Mouse (Mus musculus) hindbrain, embryonic 14.5 days (tissue): ENCODE results near the gene Taf13. TPM values are rescaled to one million over a fixed set of nuclear protein-coding genes. Genes with fewer than 3 reads are reported as not detected.
"Not testable (repeated sequence)": the region's sequence is repeated elsewhere in the genome, so short reads cannot be mapped to it uniquely, and the experiment has no call there.

Experiments
- ATAC-seq: fragments of 200-750 bp; cut with Nextera tagmentation; 2 replicates; pipeline ENCODE4 v1.8.0; 2017; ENCODE audit warnings: moderate number of reproducible peaks, mild to moderate bottlenecking, moderate TSS enrichment, moderate library complexity; ENCODE audit not compliant: low FRiP score
- DNase-seq: peaks from one replicate; pipeline ENCODE4 v3.0.0-alpha.2; 2015; ENCODE audit warnings: low spot score
- H3K27ac ChIP-seq: fragments of 300-500 bp; sonication (generic); 2 replicates; pipeline ENCODE4 v1.5.1; 2014; ENCODE audit warnings: mild to moderate bottlenecking, moderate library complexity
- H3K27me3 ChIP-seq: fragments of 300-500 bp; sonication (generic); 2 replicates; pipeline ENCODE4 v1.6.1; 2014; ENCODE audit warnings: mild to moderate bottlenecking, low read length, mixed read lengths; ENCODE audit not compliant: control insufficient read depth, insufficient read depth
- H3K36me3 ChIP-seq: fragments of 300-500 bp; sonication (generic); replicated peaks from 2 replicates; pipeline ENCODE4 v1.6.1; 2014; ENCODE audit not compliant: control insufficient read depth, insufficient read depth
- H3K4me1 ChIP-seq: fragments of 300-500 bp; sonication (generic); replicated peaks from 2 replicates; pipeline ENCODE4 v1.6.1; 2014; ENCODE audit warnings: antibody characterized with exemption, low read length, mixed read lengths; ENCODE audit not compliant: control insufficient read depth, insufficient read depth
- H3K4me2 ChIP-seq: fragments of 300-500 bp; sonication (generic); replicated peaks from 2 replicates; pipeline ENCODE4 v1.6.1; 2014; ENCODE audit warnings: mild to moderate bottlenecking, moderate library complexity
- H3K4me3 ChIP-seq: fragments of 300-500 bp; sonication (generic); replicated peaks from 2 replicates; pipeline ENCODE4 v1.5.1; 2014; ENCODE audit warnings: mild to moderate bottlenecking, low read length
- H3K9ac ChIP-seq: fragments of 300-500 bp; sonication (generic); 2 replicates; pipeline ENCODE4 v1.6.1; 2014
- H3K9me3 ChIP-seq: fragments of 300-500 bp; sonication (generic); 2 replicates; pipeline ENCODE4 v1.6.1; 2016; ENCODE audit warnings: low read length; ENCODE audit not compliant: control insufficient read depth
- WGBS: fragments of 180-500 bp; shearing (Covaris S2); extraction: QIAGEN DNeasy Blood & Tissue Kit; methylation state at CpG from one replicate; pipeline ENCODE4 v1.1.7; 2014; 5-methylcytosine and 5-hydroxymethylcytosine counted together
- polyA plus RNA-seq: library from polyadenylated mRNA; unstranded; fragments of >200 nt; fragmentation: Nextera tagmentation; extraction: Ambion mirVana; gene quantifications from 2 replicates; pipeline ENCODE4 v1.2.1, GENCODE M21; 2014

Taf13 gene
- polyA plus RNA-seq, 1 experiment from 2014 or later = 41.0 TPM

DNA sequence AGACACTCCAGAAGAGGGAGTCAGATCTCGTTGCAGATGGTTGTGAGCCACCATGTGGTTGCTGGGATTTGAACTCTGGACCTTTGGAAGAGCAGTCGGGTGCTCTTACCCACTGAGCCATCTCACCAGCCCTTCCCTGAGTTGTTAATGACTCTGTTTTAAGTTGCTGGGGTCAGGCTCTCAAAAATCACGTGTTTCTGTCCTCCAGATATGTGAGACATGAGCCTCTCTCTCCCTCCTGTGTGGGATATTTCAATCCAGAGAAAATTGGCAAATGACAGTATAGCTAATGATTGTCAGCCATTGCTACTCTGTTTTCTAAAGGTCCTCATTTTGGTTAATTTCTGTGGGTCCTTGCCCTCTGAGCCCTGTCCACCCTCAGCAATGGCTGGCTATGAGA lies 1.9 kb upstream of the Taf13 start:
- WGBS = 51% methylated on average over 2 of the region's 3 CpGs
- not testable (repeated sequence) for H3K4me3 ChIP-seq, H3K4me2 ChIP-seq, H3K9me3 ChIP-seq, H3K27ac ChIP-seq, ATAC-seq, H3K36me3 ChIP-seq, DNase-seq, H3K9ac ChIP-seq, H3K27me3 ChIP-seq
- peaks cover 20% of the 10 kb centered on the region for H3K4me1 ChIP-seq

DNA sequence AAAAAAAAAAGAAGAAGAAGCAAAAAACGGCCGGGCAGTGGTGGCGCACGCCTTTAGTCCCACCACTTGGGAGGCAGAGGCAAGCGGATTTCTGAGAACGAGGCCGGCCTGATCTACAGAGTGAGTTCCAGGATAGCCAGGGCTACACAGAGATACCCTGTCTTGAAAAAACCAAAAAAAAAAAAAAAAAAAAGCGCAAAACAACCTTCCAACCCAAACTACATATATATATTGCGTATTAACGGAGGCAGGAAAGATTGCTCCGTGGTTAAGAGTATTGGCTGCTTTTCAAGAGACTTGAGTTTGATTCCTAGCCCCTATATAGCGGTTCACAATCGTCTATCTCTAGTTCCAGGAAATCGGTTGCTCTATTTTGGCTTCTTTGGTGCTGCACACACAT lies 685 bp upstream of the Taf13 start:
- 88% methylated on average over 14 of the region's 14 CpGs for WGBS
- H3K27ac ChIP-seq = no peak overlapping the region
- H3K27me3 ChIP-seq = no peaks in the 10 kb centered on the region
- no peaks in the 10 kb centered on the region for H3K9me3 ChIP-seq
- no peaks in the 10 kb centered on the region for H3K36me3 ChIP-seq
- H3K4me2 ChIP-seq = peak overlapping the region; percentile 51
- ATAC-seq (no peak), DNase-seq (no peak)
- H3K4me3 ChIP-seq = peak overlapping the region; percentile 44
- peaks cover 20% of the 10 kb centered on the region for H3K4me1 ChIP-seq
- H3K9ac ChIP-seq = no peak overlapping the region

DNA sequence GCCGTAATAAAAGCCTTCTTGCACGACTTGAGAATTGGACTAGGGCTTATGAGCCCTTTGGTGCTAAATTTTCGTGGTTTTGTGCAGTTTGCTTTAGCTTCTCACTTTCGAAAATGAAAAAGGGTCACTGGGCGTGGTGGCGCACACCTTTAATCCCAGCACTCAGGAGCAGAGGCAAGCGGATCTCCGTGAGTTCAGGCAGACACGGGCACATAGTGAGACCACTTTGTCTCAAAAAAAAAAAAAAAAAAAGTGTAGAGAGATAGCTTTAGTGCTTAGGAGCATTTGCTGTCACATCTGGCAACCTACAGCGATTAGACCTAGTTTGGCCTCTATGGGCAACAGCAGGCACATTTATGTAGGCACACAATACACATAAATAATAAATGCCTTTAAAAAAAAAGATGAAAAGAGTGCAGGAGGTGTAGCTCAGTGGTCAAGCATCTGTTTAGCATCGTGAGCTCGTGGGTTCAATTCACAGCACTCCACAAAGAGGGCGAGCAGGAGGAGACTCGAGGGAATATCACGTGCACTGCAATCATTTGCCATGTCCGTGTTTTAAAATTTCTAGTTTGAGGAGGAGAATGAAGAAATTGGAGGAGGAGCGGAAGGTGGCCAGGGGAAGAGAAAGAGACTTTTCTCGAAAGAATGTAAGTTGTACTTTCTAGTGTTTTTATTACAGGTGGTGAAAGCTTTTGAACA lies 962 bp downstream of the Taf13 start:
- Histone ChIP-seq H3K9me3 (no peaks in the 10 kb centered on the region), H3K36me3 (no peaks in the 10 kb centered on the region), H3K9ac (peak overlapping the region; percentile 59), H3K4me3 (peak overlapping the region; percentile 44), H3K27ac (no peak overlapping the region), H3K27me3 (no peaks in the 10 kb centered on the region), H3K4me2 (peak overlapping the region; percentile 51), H3K4me1 (peaks cover 20% of the 10 kb centered on the region)
- no peak for DNase-seq
- no peak for ATAC-seq
- 42% methylated on average over 18 of the region's 18 CpGs for WGBS

DNA sequence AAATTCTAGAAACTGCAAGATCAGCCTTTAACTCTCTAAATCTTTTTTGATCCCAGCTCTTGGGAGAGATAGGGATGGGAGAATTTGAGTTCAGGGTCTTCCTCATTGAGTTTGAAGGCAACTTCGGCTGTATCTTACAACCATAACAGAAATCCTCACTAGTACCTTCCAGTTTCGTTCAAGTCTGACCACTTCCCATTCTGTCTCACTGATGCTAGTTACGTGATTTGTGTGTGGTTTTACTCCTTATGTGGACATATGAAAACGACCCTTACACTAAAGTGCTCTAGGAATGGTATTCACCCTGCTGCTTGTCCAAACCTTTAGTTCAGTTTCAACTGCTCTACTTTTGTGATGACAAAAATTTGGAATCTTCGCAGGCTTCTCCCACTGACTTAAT lies 2.5 kb downstream of the Taf13 start:
- DNase-seq (no peak), ATAC-seq (no peak)
- H3K4me3 ChIP-seq = no peak overlapping the region
- H3K27me3 ChIP-seq = no peaks in the 10 kb centered on the region
- no peaks in the 10 kb centered on the region for H3K9me3 ChIP-seq
- no peak overlapping the region for H3K27ac ChIP-seq
- peaks cover 20% of the 10 kb centered on the region for H3K4me1 ChIP-seq
- no peak overlapping the region for H3K4me2 ChIP-seq
- no peak overlapping the region for H3K9ac ChIP-seq
- 91% methylated on average over 5 of the region's 5 CpGs for WGBS
- H3K36me3 ChIP-seq = no peaks in the 10 kb centered on the region

DNA sequence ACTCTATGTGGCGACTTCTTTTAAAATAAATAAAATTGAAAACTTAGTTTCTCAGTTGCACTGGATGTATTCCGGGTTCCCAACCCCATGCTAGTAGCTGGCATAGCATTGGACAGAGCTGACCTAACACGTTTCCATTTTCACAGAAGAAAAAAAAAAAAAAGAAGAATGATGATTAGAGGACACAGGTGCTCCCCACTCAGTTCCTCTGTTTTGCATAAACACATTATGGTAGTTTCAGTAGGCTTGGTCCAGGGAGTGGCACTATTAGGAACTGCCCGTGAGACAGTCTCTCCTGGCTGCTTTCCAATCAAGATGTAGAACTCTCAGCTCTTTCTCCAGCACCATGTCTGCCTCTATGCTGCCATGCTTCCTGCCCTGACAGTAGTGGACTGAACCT lies 13.1 kb downstream of the Taf13 start:
- ATAC-seq = no peak
- Histone ChIP-seq H3K4me1 (no peaks in the 10 kb centered on the region), H3K27ac (no peak overlapping the region), H3K4me2 (no peak overlapping the region), H3K36me3 (peaks cover 6% of the 10 kb centered on the region), H3K9me3 (no peaks in the 10 kb centered on the region), H3K9ac (no peak overlapping the region), H3K27me3 (no peaks in the 10 kb centered on the region), H3K4me3 (no peak overlapping the region)
- 82% methylated on average over 4 of the region's 4 CpGs for WGBS
- DNase-seq = no peak

DNA sequence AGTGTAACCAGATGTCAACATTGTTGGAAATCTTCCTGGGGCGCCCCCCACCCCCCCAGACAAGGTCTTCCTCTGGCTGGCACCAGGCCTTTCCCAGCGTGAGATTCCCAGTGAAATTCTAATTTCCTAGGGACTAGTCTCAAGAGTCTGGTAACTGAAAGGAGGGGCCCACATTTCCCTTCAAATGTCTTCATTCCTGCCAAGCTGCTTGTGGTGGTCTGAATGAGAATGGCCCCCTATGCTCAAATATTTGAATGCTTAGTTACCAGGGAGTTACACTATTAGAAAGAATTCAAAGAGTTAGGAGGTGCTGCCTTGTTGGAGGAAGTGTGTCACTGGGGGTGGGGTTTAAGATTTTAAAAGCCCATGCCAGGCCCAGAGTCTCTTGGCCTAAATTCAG lies 16.9 kb downstream of the Taf13 start:
- ATAC-seq (no peak), DNase-seq (peak; percentile 40)
- no peak overlapping the region for H3K27ac ChIP-seq
- WGBS = 27% methylated on average over 2 of the region's 2 CpGs
- no peak overlapping the region for H3K9ac ChIP-seq
- H3K9me3 ChIP-seq = no peaks in the 10 kb centered on the region
- H3K4me1 ChIP-seq = peaks cover 12% of the 10 kb centered on the region
- no peaks in the 10 kb centered on the region for H3K27me3 ChIP-seq
- no peak overlapping the region for H3K4me3 ChIP-seq
- H3K36me3 ChIP-seq = no peaks in the 10 kb centered on the region
- H3K4me2 ChIP-seq = no peak overlapping the region

DNA sequence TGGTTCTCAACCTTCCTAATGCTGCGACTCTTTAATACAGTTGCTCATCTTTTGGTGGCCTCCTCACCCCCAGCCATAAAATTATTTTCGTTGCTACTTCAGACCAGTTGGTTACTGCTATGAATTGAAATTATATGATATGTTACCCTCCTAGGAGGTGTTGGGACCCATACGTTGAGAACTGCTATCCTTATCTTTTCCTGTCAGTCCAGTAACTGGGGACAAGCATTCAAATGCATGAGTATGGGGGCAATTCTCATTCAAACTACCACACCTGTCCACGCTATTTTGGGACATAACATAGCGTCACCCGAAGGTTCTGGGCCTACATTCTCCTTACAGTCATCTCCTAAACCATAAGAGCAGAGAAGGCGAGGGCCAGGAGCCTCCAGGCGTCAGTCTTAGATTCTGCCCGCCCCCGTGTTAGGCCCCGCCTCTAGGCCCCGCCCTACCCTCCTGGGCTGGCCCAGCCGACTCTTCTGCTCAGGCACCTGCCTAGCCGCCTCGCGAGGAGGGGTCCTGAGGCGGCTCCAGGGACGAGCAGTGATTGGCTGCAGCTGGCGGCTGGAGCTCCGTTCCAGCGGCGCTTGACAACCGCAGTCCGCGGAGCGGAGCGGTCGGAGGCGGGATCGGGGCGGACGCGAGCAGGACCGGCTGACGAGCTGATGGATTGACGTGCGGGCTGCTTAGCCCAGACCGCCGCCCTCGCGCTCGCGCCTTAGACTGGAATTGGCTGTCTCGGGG lies 19.5 kb downstream of the Taf13 start, which contains the start of gene Wdr47:
Wdr47 (plus strand) TSS at position 494 of the 744 bp plus-strand sequence.
- H3K36me3 ChIP-seq = no peaks in the 10 kb centered on the region
- no peaks in the 10 kb centered on the region for H3K27me3 ChIP-seq
- peak within 1 kb of the TSS; percentile 95 for H3K27ac ChIP-seq
- H3K9me3 ChIP-seq = no peaks in the 10 kb centered on the region
- H3K4me3 ChIP-seq = peak within 1 kb of the TSS; percentile 87
- DNase-seq = peak; percentile 95
- H3K4me1 ChIP-seq = peaks cover 17% of the 10 kb centered on the region
- WGBS = 6% methylated on average over 44 of the region's 44 CpGs
- ATAC-seq = peak; percentile 99
- H3K4me2 ChIP-seq = peak within 1 kb of the TSS; percentile 76
- H3K9ac ChIP-seq = peak within 1 kb of the TSS; percentile 92

DNA sequence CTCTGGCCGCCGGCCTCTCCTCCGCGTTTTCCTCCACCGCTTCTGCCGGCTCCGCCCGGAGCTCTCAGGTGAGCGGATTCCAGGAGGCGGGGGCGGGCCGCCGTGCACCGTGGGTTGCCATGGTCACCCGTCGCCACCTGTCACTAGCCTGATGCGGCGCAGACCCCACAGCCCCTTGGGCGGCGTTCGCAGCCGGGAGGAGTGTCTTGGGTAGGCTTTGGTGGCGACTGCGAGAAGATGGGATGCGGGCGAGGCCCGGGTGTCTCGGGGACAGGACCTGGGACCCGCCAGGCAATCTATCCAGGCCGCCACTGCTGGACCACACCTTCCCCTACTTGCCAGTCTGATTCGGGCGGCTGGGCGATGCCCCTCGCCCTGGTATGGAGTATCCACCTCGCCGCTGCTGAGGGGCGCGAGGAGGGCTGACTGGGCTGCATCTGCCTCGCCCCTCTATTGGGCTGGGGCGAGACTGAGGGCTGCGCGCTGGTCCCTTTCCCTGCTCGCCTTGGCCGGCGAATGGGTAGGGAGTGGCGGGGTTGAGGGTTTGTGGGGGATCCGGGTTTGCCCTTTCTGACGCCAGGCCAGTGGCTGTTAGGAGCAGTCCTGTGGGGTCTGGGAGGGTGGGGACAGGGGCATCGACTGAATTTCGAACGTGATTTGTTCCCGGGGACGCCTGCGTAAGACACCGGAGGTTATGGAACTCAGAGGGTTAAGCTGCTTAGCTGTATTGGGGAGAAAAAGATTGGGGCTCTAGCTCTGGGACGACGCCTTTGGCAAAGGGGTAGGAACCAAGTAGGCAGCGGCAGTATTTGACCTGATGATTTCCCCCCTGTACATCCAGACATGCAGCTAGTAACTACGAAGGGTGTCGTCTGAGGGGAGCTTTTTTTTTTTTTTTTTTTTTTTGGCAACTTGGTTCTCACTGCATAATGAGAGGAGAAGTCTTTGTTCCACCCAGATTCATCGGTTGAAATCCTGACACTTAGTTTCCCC lies 20.3 kb downstream of the Taf13 start:
- peak overlapping the region; percentile 76 for H3K4me2 ChIP-seq
- peak overlapping the region; percentile 95 for H3K27ac ChIP-seq
- peak overlapping the region; percentile 92 for H3K9ac ChIP-seq
- H3K36me3 ChIP-seq = no peaks in the 10 kb centered on the region
- ATAC-seq (peak; percentile 84), DNase-seq (peak; percentile 37)
- peak overlapping the region; percentile 87 for H3K4me3 ChIP-seq
- peaks cover 17% of the 10 kb centered on the region for H3K4me1 ChIP-seq
- WGBS = under 1% methylated on average over 61 of the region's 61 CpGs
- H3K9me3 ChIP-seq = no peaks in the 10 kb centered on the region
- no peaks in the 10 kb centered on the region for H3K27me3 ChIP-seq

DNA sequence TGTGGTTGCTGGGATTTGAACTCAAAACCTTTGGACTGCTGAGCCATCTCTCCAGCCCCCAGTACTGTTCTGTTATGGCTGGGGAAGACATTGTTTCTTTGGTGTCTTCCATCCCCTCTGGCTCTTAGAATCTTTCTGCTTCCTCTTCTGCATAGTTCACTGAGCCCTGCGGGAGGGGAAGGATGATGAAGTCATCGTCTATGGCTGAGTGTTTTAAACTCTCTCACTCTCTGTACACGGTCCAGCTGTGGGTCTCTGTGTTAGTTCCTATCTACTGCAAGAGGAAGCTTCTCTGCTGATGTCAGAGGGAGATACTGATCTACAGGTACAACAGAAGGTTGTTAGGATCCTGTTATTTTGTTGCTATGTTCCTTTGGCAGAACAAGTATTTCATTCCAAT lies 37.4 kb downstream of the Taf13 start:
- Histone ChIP-seq H3K4me3 (no peak overlapping the region), H3K9ac (no peak overlapping the region), H3K27ac (no peak overlapping the region), H3K4me2 (no peak overlapping the region), H3K9me3 (no peaks in the 10 kb centered on the region), H3K4me1 (no peaks in the 10 kb centered on the region), H3K36me3 (peaks cover 31% of the 10 kb centered on the region), H3K27me3 (no peaks in the 10 kb centered on the region)
- no peak for ATAC-seq
- 72% methylated on average over 3 of the region's 3 CpGs for WGBS
- DNase-seq = no peak
